Mouse (Mus musculus): ENCODE data around the gene H2afy.

- TF ChIP-seq CTCF (IDR thresholded peaks at IDR 0.05; ENCODE audit: insufficient read depth, low read length) = no peak
- no peak for TF ChIP-seq POLR2A (IDR thresholded peaks at IDR 0.05; ENCODE audit: borderline replicate concordance, extremely low read depth, low read depth, low read length)
Observed at GRCm38 (mm10) chr13:56040621-56041020, 95.5 kb downstream of the H2afy start.

Data from lung, adult 2 months (tissue).